Mouse (Mus musculus) duodenum, adult 2 months (tissue): ENCODE results near the gene Znrd1. TPM values are rescaled to one million over a fixed set of nuclear protein-coding genes. Genes with fewer than 3 reads are reported as not detected.

Experiments
- polyA plus RNA-seq: library from polyadenylated mRNA; depleted of rRNA; stranded (reverse); fragments of >200 nt; gene quantifications from 2 replicates; pipeline ENCODE4 v1.2.3, GENCODE M21; 2012; ENCODE audit warnings: low replicate concordance; rRNA removed

The Znrd1 gene
- 16.1 and 17.6 TPM in 2 replicates for polyA plus RNA-seq

DNA sequence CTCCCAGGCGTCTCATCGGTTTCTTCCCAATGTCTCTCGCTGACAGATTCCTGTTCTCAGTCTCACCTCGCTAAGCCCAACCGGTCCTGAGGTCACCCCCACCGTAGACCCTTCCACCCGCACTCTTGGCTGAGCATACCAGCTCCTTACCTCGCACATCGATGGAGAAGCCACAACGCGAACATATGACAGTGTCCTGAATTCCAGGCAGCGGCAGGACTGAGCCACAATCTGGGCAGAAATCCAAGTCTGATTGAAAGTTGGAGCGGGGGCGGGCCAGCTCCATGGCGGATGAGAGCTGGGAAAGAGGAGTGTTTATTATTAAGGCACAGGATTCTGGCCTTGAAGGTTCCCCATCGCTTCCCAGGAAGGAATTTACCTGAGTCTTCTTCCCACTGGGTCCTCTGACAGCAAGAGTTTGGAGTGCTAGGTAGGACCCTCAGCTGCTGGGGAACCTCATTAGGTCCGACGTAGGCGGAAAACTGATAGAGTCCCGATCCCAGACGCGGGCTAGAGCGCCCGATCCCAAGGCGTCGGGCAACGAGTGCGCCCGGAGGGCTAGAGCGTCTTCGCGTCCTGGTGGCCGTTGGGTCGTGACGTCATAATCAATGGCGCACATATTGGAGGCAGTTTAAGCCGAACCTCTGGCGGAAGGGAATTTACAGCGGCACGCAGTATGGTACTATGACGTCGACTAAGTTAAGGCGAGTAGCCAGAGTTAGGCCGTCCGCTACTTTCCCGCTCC is at the start of gene Znrd1, which contains the start of gene Znrd1as:
Gene Znrd1 (minus strand): TSS at position 561 of the 745 bp plus-strand sequence.
Gene Znrd1as (plus strand): TSS at position 594 of the 745 bp plus-strand sequence.

DNA sequence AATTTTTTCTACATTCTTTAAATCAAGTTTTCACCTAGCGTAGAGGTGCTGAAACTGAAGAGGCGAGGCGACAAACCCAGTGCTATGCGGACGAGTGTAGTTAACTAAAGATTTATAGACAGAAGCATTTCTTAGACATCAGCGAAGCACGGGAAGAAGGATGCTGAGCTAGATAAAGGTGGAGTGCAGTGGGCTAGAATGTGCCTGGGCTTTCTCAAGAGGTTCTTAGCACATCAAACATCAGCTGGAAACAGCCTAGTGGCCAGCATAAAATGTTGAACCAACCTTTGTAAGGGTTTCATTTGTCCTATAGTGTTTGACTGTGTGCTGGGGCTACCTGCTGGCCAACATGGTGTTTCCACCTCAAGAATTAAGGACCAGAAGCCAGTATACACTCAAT is 42.5 kb upstream of the Znrd1 start, which contains the start of gene Zfp57:
Gene Zfp57 (plus strand): TSS at position 301 of the 400 bp plus-strand sequence.

DNA sequence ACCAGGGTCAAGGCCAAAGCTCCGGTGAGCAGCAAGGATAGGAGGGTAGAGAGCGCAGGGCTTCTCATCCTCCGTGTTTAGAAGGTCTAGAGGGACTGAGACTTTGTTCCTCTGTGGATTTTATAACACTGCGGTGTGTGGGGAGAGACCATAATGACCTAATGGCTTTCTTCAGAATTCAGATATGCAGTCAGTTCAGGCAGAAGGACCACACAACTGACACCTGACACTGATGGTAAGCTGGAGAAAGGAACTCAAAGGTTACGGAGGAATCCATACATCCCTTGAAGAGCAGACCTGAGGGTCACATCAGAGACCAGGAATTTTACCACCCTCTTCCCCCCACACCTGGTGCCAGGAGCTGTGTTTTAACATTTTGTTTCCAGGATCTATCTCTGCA is 31.1 kb upstream of the Znrd1 start, which contains the start of gene H2-M5:
Gene H2-M5 (minus strand): TSS at position 101 of the 400 bp plus-strand sequence.

DNA sequence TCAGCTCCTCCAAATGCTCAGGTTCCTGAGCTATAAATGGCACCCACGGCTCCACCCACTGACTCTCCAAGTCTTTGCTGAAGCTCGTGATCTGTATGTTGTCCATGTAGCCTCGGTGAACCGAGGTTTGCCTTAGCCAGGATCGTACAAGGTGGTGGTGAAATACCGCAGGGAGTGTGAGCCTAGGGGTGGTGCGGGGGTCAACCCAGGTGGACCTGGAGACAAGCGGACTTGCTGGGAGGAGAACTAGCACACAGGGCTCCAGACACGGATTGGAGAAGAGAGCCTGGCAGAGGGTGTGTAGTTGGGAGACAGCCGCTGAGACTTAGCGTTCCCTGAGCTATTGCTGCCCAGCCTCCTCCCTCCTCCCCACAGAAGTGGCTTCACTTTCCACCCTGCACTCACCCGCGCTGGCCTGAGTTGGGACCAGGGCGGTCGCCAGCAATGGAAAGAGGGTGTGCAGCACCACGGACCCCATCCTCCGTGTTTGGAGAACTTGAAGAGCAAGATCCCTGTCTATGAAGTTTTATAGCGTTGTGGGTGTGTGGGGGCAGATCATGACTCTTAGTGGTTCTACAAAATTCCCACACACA is 23.0 kb upstream of the Znrd1 start, which contains the start of gene 2410137M14Rik:
Gene 2410137M14Rik (minus strand): TSS at position 17 of the 593 bp plus-strand sequence.

DNA sequence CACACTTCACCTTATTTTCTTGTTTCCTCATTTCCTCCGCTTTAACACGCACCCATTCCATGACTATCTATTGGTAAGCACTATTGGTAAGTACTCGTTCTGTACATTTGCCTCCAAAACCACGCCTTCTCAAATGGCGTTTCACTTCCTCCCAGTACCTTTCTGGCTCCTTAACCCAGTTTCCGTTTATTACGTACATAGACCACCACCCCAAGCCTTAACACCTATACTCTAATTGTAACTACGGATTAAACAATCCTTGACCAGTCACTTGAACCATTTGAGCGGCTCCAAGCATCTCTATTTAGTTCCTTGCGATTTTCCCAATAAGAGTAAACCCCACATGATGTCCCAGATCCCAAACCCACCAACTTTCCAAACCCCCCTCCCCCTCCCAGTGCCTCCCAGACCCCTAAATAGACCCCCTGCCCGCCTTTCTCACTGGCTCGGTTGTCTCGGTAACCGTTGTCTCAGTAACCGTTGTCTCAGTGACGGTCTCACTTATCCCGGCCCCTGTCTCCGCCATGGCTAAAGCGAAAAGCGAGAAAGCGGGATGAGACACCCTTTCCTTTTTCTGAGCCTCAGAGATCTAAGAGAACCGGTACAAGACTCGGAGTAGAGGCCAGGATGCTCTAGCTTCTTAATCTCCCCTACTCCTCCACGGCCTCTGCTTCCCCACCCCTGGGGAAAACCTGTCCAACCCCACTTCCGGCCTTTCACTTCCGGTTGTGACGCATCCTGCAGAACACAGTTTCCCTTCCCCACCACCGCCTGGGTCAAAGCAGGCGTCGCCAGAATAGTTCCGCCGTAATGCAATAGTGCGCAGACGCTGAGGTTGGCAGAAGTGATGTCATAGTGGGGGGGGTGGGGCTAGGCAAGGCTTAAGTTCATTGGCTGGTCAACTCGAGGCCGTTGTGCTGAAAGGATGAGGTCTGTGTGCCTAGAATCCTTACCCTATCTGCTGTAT is 7.1 kb downstream of the Znrd1 start, which contains the start of gene Ppp1r11:
Gene Ppp1r11 (minus strand): TSS at position 761 of the 967 bp plus-strand sequence.

DNA sequence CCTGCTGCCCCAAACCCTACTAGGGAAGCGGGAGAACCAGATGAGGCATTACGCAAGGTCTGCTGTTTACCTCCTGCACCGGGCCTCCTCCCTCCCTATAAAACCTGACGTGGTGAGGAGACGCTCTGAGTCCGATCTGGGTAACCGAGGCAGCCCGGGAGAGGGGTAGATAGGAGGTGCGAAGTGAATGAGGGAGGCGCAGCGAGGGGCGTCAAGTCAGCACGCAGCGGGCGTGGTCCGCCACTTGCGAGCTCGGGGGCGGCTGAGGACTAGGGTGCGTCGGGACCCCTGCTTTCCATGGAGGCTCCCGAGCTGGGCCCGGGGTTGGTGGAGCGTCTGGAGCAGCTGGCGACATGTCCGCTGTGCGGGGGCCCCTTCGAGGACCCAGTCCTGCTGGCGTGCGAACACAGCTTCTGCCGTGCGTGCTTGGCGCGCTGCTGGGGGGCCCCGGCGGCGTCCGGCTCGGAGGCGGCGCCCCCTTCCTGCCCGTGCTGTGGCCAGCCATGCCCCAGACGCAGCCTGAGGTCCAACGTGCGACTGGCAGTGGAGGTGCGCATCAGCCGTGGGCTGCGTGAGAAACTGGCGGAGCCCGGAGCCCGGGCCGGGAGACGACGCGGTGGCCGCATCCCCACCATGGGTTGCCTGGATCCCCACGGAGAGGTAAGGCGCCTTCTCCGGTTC is 15.4 kb downstream of the Znrd1 start, which contains the start of gene Rnf39:
Gene Rnf39 (plus strand): TSS at position 128 of the 681 bp plus-strand sequence.

Other genes with a start within 250 kb of the Znrd1 start
- not detected in 2 replicates for gene H2-M10.5, start 185.6 kb downstream of the Znrd1 start, polyA plus RNA-seq
- not detected in 2 replicates for gene H2-M10.6, start 146.4 kb downstream of the Znrd1 start, polyA plus RNA-seq
- 26.0 and 26.5 TPM in 2 replicates for gene Trim26, start 121.4 kb downstream of the Znrd1 start, polyA plus RNA-seq
- gene Trim15, start 91.3 kb downstream of the Znrd1 start, polyA plus RNA-seq: 7.4 and 33.1 TPM in 2 replicates
- gene Trim10, start 89.0 kb downstream of the Znrd1 start, polyA plus RNA-seq: 0.05 TPM in 1 of 2 replicates, not detected in the other
- 15.0 and 31.3 TPM in 2 replicates for gene Trim40, start 68.4 kb downstream of the Znrd1 start, polyA plus RNA-seq
- 26.5 and 31.2 TPM in 2 replicates for gene Trim31, start 60.4 kb downstream of the Znrd1 start, polyA plus RNA-seq
- 4.6 and 6.2 TPM in 2 replicates for gene Rnf39, start 15.6 kb downstream of the Znrd1 start, polyA plus RNA-seq
- gene Ppp1r11, start 6.8 kb downstream of the Znrd1 start, polyA plus RNA-seq: 21.9 and 27.9 TPM in 2 replicates
- gene Znrd1as, start within 50 bp of the Znrd1 start, polyA plus RNA-seq: 0.25 and 0.28 TPM in 2 replicates
- not detected in 2 replicates for gene 2410137M14Rik, start 22.7 kb upstream of the Znrd1 start, polyA plus RNA-seq
- gene H2-M5, start 31.0 kb upstream of the Znrd1 start, polyA plus RNA-seq: 0.19 TPM in 1 of 2 replicates, not detected in the other
- gene Zfp57, start 42.6 kb upstream of the Znrd1 start, polyA plus RNA-seq: 0.64 and 1.1 TPM in 2 replicates
- not detected in 2 replicates for gene Mog, start 64.8 kb upstream of the Znrd1 start, polyA plus RNA-seq
- gene Gabbr1, start 87.4 kb upstream of the Znrd1 start, polyA plus RNA-seq: 5.3 and 11.2 TPM in 2 replicates
- not detected in 2 replicates for gene Olfr90, start 129.9 kb upstream of the Znrd1 start, polyA plus RNA-seq
- gene Olfr91, start 139.7 kb upstream of the Znrd1 start, polyA plus RNA-seq: not detected in 2 replicates
- not detected in 2 replicates for gene Olfr92, start 161.5 kb upstream of the Znrd1 start, polyA plus RNA-seq
- not detected in 2 replicates for gene Olfr93, start 202.9 kb upstream of the Znrd1 start, polyA plus RNA-seq
- gene Ubd, start 235.3 kb upstream of the Znrd1 start, polyA plus RNA-seq: 0.11 TPM in 1 of 2 replicates, not detected in the other
- not detected in 2 replicates for gene Olfr94, start 242.4 kb upstream of the Znrd1 start, polyA plus RNA-seq